Mouse (Mus musculus) lung, adult 2 months (tissue): ENCODE measurements around the gene Dnajc11.
A peak's percentile ranks its signal among the peaks of the same experiment; 100 is the strongest.

Source experiments
- CTCF ChIP-seq: fragments of 200-500 bp; IDR thresholded peaks from 2 replicates; pipeline ENCODE4 v1.5.1; 2011; ENCODE audit warnings: mild to moderate bottlenecking, low read length, control low read depth; ENCODE audit not compliant: insufficient read depth
- POLR2A ChIP-seq: fragments of 200-500 bp; IDR thresholded peaks from 2 replicates; pipeline ENCODE4 v1.6.1; 2011; ENCODE audit warnings: low read depth, mild to moderate bottlenecking, control low read depth, low read length, borderline replicate concordance; ENCODE audit errors: extremely low read depth

DNA sequence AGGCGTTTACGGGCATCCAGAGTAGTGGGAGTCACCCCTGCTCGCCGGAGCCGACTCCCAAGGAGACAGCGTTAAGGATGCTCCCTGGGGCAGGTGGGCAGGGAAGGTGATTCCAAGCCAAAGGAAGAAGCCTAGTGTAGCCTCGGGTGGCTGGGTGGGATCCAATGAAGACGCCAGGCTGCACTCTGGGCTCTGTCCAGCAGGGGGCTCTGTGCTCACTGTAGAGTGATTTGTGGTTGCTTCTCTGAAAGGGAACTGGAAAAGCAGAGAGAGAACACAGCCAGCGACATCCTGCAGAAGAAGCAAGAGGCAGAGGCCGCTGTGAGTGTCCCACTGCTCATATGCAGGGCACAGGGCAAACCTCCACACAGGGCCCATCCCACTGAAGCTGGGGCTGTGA lies 44.3 kb downstream of the Dnajc11 start:
- no peak for TF ChIP-seq POLR2A
- peak; percentile 86 for TF ChIP-seq CTCF
